ENCODE assay signal across 17 mouse cellular contexts in genomic region chr17:44599856-44600255, GRCm38 (mm10).
DNase-seq lines count a peak whose midpoint lies in the region; ATAC-seq and TF ChIP-seq lines count a peak whose summit lies in the region.
"Had no signal": no experiment of that assay in that cellular context is flagged by ENCODE, and none has a peak within 500 bp of the region (broad histone marks: within the 10 kb centered on the region; RNA-seq: fewer than 3 reads in every experiment).

No protein-coding gene starts in this region.

- ATAC-seq in embryonic facial prominence, embryonic 13.5 days (ENCODE audit: insufficient number of reproducible peaks, insufficient read depth, low FRiP score, low TSS enrichment, low read depth), result no peak
- no peak for ATAC-seq in hindbrain, embryonic 11.5 days (ENCODE audit: low FRiP score)
- ATAC-seq: activated CD4-positive, CD25-positive, alpha-beta regulatory T cell, adult 4 months; forebrain, embryonic 13.5 days; forebrain, postnatal 0 days; hindbrain, embryonic 16.5 days had no signal

- TF ChIP-seq POLR2A in thymus, adult 2 months (IDR thresholded peaks at IDR 0.05; ENCODE audit: control insufficient read depth, extremely low read depth, insufficient read depth, low read length, poor library complexity), result no peak

- H3K4me1 ChIP-seq in embryonic facial prominence, embryonic 13.5 days, result peaks cover 47% of the 10 kb centered on the region
- peaks cover 16% of the 10 kb centered on the region for H3K4me1 ChIP-seq in embryonic facial prominence, embryonic 10.5 days
- no peaks in the 10 kb centered on the region for H3K4me1 ChIP-seq in thymus, adult 2 months (replicated peaks; ENCODE audit: control insufficient read depth, insufficient read depth, low read length)
- H3K4me1 ChIP-seq in hindbrain, embryonic 11.5 days (replicated peaks; ENCODE audit: control insufficient read depth, insufficient read depth, low read length), result no peaks in the 10 kb centered on the region

- no peak overlapping the region for H3K4me3 ChIP-seq in embryonic facial prominence, embryonic 13.5 days
- no peak overlapping the region for H3K4me3 ChIP-seq in embryonic facial prominence, embryonic 10.5 days
- no peak overlapping the region for H3K4me3 ChIP-seq in thymus, adult 2 months (ENCODE audit: control insufficient read depth, insufficient read depth, low read length)
- no peak overlapping the region for H3K4me3 ChIP-seq in hindbrain, embryonic 11.5 days (ENCODE audit: low read depth, low read length)
- H3K4me3 ChIP-seq: forebrain, embryonic 13.5 days; heart, embryonic 13.5 days; hindbrain, embryonic 12.5 days had no signal

- no peak for DNase-seq in embryonic facial prominence, embryonic 10.5 days (ENCODE audit: low spot score)
- DNase-seq in 3134 (ENCODE audit: extremely low read depth, insufficient read length, low spot score) (peak; percentile 56), NIH3T3 (ENCODE audit: low read depth) (peak; percentile 88)
- DNase-seq in induced T-regulatory cell, adult 2 months (ENCODE audit: low read depth), result peak; percentile 53
- DNase-seq in thymus, adult 2 months, result no peak
- DNase-seq in hindbrain, embryonic 11.5 days (ENCODE audit: low spot score), result no peak
- DNase-seq: adrenal gland, postnatal 14 days; cerebellum, adult 2 months; forebrain, postnatal 0 days; gastrocnemius, postnatal 14 days; heart, postnatal 36 days had no signal

- no peaks in the 10 kb centered on the region for H3K36me3 ChIP-seq in embryonic facial prominence, embryonic 13.5 days
- no peaks in the 10 kb centered on the region for H3K36me3 ChIP-seq in embryonic facial prominence, embryonic 10.5 days (replicated peaks)
- H3K36me3 ChIP-seq in thymus, adult 2 months (ENCODE audit: control insufficient read depth, insufficient read depth, low read length), result no peaks in the 10 kb centered on the region
- H3K36me3 ChIP-seq in hindbrain, embryonic 11.5 days (ENCODE audit: control insufficient read depth, insufficient read depth, low read length), result no peaks in the 10 kb centered on the region
- H3K36me3 ChIP-seq: heart, embryonic 13.5 days; hindbrain, embryonic 12.5 days had no signal

- H3K9ac ChIP-seq in embryonic facial prominence, embryonic 13.5 days, result no peak overlapping the region
- H3K9ac ChIP-seq in hindbrain, embryonic 11.5 days (ENCODE audit: low read depth, low read length), result no peak overlapping the region
- H3K9ac ChIP-seq: forebrain, embryonic 13.5 days; forebrain, postnatal 0 days; heart, embryonic 13.5 days; hindbrain, embryonic 12.5 days had no signal

- 30% methylated on average over 1 of the region's 1 CpGs for WGBS in embryonic facial prominence, embryonic 13.5 days
- WGBS in embryonic facial prominence, embryonic 10.5 days, result 89% methylated on average over 1 of the region's 1 CpGs
- 23% methylated on average over 1 of the region's 1 CpGs for WGBS in thymus, adult 2 months
- WGBS in hindbrain, embryonic 11.5 days, result 86% methylated on average over 1 of the region's 1 CpGs

- no peaks in the 10 kb centered on the region for H3K9me3 ChIP-seq in embryonic facial prominence, embryonic 13.5 days
- H3K9me3 ChIP-seq in embryonic facial prominence, embryonic 10.5 days, result no peaks in the 10 kb centered on the region
- no peaks in the 10 kb centered on the region for H3K9me3 ChIP-seq in hindbrain, embryonic 11.5 days (ENCODE audit: control insufficient read depth, low read length)
- H3K9me3 ChIP-seq: forebrain, embryonic 13.5 days; heart, embryonic 13.5 days; hindbrain, embryonic 12.5 days had no signal

- H3K27me3 ChIP-seq in embryonic facial prominence, embryonic 13.5 days, result peaks cover 3% of the 10 kb centered on the region; the same call in 1 of the 2 replicates
- H3K27me3 ChIP-seq in embryonic facial prominence, embryonic 10.5 days (replicated peaks; ENCODE audit: low read depth, poor library complexity, severe bottlenecking), result no peaks in the 10 kb centered on the region
- no peaks in the 10 kb centered on the region for H3K27me3 ChIP-seq in thymus, adult 2 months (ENCODE audit: control insufficient read depth, insufficient read depth, low read length)
- no peaks in the 10 kb centered on the region for H3K27me3 ChIP-seq in hindbrain, embryonic 11.5 days (ENCODE audit: control insufficient read depth, insufficient read depth, low read length)
- H3K27me3 ChIP-seq: forebrain, embryonic 13.5 days; heart, embryonic 13.5 days; hindbrain, embryonic 12.5 days had no signal

- no peak for TF ChIP-seq CTCF in thymus, adult 2 months (IDR thresholded peaks at IDR 0.05; ENCODE audit: borderline replicate concordance, control insufficient read depth, extremely low read depth, insufficient read depth, low read length, poor library complexity)

- 0 out of 2 replicates have a peak overlapping the region, but pooled peaks have one; percentile 3 for H3K27ac ChIP-seq in embryonic facial prominence, embryonic 13.5 days
- H3K27ac ChIP-seq in embryonic facial prominence, embryonic 10.5 days (replicated peaks), result no peak overlapping the region
- H3K27ac ChIP-seq in thymus, adult 2 months (ENCODE audit: control insufficient read depth, insufficient read depth, low read length), result no peak overlapping the region
- H3K27ac ChIP-seq in hindbrain, embryonic 11.5 days (ENCODE audit: low read depth, low read length), result no peak overlapping the region
- H3K27ac ChIP-seq: forebrain, embryonic 13.5 days; heart, embryonic 13.5 days; hindbrain, embryonic 12.5 days had no signal

- H3K4me2 ChIP-seq in embryonic facial prominence, embryonic 13.5 days, result no peak overlapping the region
- H3K4me2 ChIP-seq in hindbrain, embryonic 11.5 days (replicated peaks; ENCODE audit: low read depth, low read length), result no peak overlapping the region
- H3K4me2 ChIP-seq: forebrain, embryonic 13.5 days; heart, embryonic 13.5 days; hindbrain, embryonic 12.5 days had no signal

Comparison
In these comparisons a context has a peak if more than half of its experiments do, and no peak if none do; other contexts are left out.
1. DNase-seq: peak in 3134 (single experiment), NIH3T3 (single experiment) and induced T-regulatory cell, adult 2 months (single experiment); none in embryonic facial prominence, embryonic 10.5 days (single experiment), thymus, adult 2 months (single experiment) and hindbrain, embryonic 11.5 days (single experiment).